Mouse (Mus musculus): Measurements from ENCODE around the gene Grap2. TPM values are rescaled to one million over a fixed set of nuclear protein-coding genes. Genes with fewer than 3 reads are reported as not detected.

Grap2 gene
- polyA plus RNA-seq, 1 experiment from 2014 or later = 0.86 TPM

DNA sequence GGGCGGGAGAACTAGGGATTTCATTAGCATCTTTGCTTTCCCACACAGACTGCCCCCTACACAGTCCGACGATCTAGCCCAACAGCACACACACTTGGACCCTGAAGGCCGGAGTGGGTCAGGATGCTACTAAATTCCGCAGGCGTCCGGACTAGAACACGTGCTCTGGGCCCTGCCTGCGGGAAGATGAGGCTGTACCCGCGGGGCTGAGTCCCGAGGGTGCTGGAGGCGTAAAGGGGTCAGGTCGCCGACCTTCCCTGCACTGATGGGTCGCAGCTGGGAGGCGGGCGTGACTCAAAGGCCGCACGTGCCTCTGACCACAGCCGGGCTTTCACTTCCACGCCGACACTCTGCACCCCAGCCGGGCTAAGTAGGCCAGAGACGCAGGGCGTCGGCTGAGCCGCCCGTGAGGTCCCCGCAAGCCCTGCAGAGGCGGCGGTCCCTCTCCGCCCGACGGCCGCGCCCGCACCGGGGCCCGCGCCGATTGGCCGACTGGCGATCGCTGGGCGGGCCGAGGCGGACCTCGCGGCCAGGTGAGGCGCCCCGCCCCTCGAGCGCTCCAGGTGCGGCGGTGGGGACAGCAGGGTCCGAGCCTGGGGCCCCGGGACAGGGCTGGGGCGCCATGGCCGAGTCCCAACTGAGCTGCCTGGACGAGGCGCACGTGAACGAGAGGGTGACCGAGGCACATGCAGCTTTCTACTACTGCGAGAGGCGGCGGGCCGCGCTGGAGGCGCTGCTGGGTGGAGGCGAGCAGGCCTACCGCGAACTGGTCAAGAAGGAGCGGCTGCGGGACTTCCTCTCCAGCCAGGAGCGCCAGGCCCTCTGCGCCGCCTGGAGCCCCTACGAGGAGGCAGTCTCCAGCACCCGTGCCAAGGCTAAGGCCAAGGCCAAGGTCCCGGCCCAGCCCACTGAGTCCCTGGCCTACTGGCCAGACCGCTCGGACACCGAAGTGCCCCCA, 99.2 kb downstream of the Grap2 start, which contains the start of gene Fam83f:
Gene Fam83f, plus strand, starts transcription at position 553 of the 958 bp plus-strand sequence.
- H3K27me3 ChIP-seq (replicated peaks; ENCODE audit: control insufficient read depth, insufficient read depth, low read length) = no peaks in the 10 kb centered on the region
- peak; percentile 77 for ATAC-seq
- H3K27ac ChIP-seq (ENCODE audit: low read length) = peak within 1 kb of the TSS; percentile 70
- WGBS = 6% methylated on average over 85 of the region's 85 CpGs
- no peaks in the 10 kb centered on the region for H3K36me3 ChIP-seq (ENCODE audit: control insufficient read depth, insufficient read depth, low read length)
- H3K4me2 ChIP-seq (ENCODE audit: low read depth, low read length) = peak within 1 kb of the TSS; percentile 81
- peaks cover 15% of the 10 kb centered on the region for H3K4me1 ChIP-seq (ENCODE audit: control insufficient read depth, insufficient read depth, low read length)
- H3K9me3 ChIP-seq (ENCODE audit: control insufficient read depth, low read length) = no peaks in the 10 kb centered on the region
- H3K9ac ChIP-seq (ENCODE audit: low read depth, low read length) = peak within 1 kb of the TSS; percentile 76
- H3K4me3 ChIP-seq (ENCODE audit: low read length) = peak within 1 kb of the TSS; percentile 61

DNA sequence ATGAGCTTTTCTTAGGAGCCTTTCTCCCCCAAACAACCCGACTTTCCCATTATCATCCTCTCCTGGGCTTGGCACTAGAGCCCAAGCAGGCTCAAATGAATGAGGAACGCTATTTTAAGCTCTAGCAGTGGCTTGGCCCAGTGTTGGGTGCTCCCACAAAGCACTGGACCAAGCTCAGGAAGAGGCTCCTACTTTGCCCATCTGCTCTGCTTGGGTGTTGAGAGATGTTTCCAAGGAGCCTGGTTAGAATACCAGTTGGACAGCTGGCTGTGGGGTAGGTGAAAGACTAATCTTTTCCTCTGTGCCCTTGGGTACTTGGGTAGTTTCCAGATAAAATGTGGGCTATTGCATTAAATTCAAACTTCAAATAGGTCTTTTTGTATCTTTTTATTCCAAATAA, 100.4 kb downstream of the Grap2 start:
- peak overlapping the region; percentile 81 for H3K4me2 ChIP-seq (ENCODE audit: low read depth, low read length)
- ATAC-seq = no peak
- peak overlapping the region; percentile 61 for H3K4me3 ChIP-seq (ENCODE audit: low read length)
- H3K4me1 ChIP-seq (ENCODE audit: control insufficient read depth, insufficient read depth, low read length) = peaks cover 15% of the 10 kb centered on the region
- no peaks in the 10 kb centered on the region for H3K36me3 ChIP-seq (ENCODE audit: control insufficient read depth, insufficient read depth, low read length)
- H3K27me3 ChIP-seq (replicated peaks; ENCODE audit: control insufficient read depth, insufficient read depth, low read length) = no peaks in the 10 kb centered on the region
- 69% methylated on average over 2 of the region's 2 CpGs for WGBS
- no peaks in the 10 kb centered on the region for H3K9me3 ChIP-seq (ENCODE audit: control insufficient read depth, low read length)
- peak overlapping the region; percentile 76 for H3K9ac ChIP-seq (ENCODE audit: low read depth, low read length)
- peak overlapping the region; percentile 70 for H3K27ac ChIP-seq (ENCODE audit: low read length)

DNA sequence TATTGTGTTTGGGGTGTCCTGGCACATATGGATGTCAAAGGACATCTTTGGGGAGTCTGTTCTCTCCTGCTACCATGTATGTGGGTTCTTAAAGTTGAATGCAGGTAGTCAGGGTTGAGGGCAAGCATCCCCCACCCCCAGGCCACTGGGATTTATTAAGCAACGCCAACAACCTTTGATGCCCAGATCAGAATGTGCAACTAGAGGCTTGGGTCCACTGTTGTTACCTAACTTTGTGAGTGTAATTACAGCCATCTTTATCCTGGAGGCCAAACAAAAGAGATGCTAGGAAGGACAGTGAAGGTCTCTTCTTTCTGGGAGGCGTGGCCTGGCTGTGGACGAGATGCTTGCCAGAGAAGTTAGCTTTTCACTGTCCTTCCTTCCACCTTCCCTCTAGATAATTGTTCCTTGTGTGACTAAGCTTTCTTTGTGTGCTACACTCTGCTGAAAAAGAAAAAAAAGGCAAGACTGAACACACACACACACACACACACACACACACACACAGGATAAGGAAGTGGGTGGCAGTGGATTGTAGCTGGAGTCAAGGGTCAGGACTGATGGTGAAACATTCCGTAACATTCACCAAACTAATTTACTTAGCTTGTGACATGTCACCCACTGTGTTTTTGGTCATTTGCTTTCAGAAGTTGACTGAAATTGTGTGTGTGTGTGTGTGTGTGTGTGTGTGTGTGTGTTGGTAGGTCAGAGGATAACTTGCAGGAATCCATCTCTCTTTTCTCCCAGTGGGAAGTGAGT, 101.1 kb downstream of the Grap2 start:
- H3K4me2 ChIP-seq (ENCODE audit: low read depth, low read length) = peak overlapping the region; percentile 81
- H3K4me1 ChIP-seq (ENCODE audit: control insufficient read depth, insufficient read depth, low read length) = peaks cover 15% of the 10 kb centered on the region
- no peaks in the 10 kb centered on the region for H3K9me3 ChIP-seq (ENCODE audit: control insufficient read depth, low read length)
- no peaks in the 10 kb centered on the region for H3K36me3 ChIP-seq (ENCODE audit: control insufficient read depth, insufficient read depth, low read length)
- WGBS = 61% methylated on average over 4 of the region's 4 CpGs
- no peak for ATAC-seq
- H3K9ac ChIP-seq (ENCODE audit: low read depth, low read length) = 0 out of 2 replicates have a peak overlapping the region, but pooled peaks have one; percentile 30
- peak overlapping the region; percentile 61 for H3K4me3 ChIP-seq (ENCODE audit: low read length)
- H3K27ac ChIP-seq (ENCODE audit: low read length) = peak overlapping the region; percentile 65
- no peaks in the 10 kb centered on the region for H3K27me3 ChIP-seq (replicated peaks; ENCODE audit: control insufficient read depth, insufficient read depth, low read length)

DNA sequence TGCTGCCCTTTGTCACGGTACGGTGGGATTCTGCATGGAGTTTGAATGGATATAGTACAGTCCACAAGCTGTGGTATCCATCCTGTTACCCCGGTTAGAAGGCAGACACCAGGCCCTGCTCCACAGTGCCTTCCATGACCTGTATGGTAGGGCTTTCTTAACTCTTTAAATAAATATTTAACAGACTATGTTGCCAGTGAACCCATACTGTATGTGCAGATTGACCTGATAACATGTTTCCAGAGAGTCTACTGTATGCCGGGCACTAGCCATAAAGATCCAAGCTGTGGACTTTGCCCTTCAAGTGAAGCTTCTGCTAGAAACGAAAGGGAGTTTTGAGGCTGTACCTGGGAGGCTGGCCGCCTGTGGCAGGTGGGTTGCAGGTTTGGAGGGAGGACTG, 102.3 kb downstream of the Grap2 start:
- WGBS = 53% methylated on average over 6 of the region's 6 CpGs
- no peaks in the 10 kb centered on the region for H3K36me3 ChIP-seq (ENCODE audit: control insufficient read depth, insufficient read depth, low read length)
- peak overlapping the region; percentile 81 for H3K4me2 ChIP-seq (ENCODE audit: low read depth, low read length)
- peaks cover 25% of the 10 kb centered on the region for H3K4me1 ChIP-seq (ENCODE audit: control insufficient read depth, insufficient read depth, low read length)
- peak; percentile 83 for ATAC-seq
- H3K9me3 ChIP-seq (ENCODE audit: control insufficient read depth, low read length) = no peaks in the 10 kb centered on the region
- H3K27ac ChIP-seq (ENCODE audit: low read length) = peak overlapping the region; percentile 77
- H3K4me3 ChIP-seq (ENCODE audit: low read length) = peak overlapping the region; percentile 11
- H3K9ac ChIP-seq (ENCODE audit: low read depth, low read length) = peak overlapping the region; percentile 44; the same call in 1 of the 2 replicates
- H3K27me3 ChIP-seq (replicated peaks; ENCODE audit: control insufficient read depth, insufficient read depth, low read length) = no peaks in the 10 kb centered on the region

DNA sequence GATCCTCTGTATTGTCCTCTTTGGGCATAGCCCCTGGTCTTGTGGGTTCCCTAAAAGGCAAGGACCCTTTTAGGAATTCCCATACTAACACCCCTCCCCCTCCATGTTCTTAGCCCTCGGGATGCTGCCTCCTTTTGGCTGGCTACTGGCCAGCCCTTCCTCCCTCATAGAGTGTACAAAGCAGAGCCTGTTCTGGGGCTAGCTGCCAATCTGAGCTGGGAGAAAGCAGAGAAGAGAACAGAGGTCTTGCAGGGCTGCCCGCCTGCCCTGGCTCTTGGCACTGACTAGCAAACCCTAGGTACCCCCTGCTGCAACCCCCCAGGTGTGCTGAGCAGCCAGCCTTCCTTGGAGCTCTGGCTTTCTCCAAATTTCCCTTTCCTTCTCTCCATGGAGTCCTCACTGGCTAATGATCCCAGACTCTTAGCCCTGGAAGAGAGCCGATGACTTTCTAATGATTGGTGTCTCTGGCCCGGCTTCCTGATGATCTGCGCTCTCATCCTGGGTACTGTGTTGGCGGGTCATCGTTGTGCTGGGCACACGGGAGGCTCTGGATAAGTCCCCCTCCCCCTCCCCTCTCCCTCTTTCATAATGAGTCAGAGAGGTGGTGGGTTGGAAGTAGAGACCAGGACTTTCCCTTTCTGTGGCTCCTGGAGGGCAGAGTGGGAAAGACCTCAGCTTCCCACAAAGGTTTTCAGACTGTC, 107.3 kb downstream of the Grap2 start:
- Histone ChIP-seq H3K9me3 (ENCODE audit: control insufficient read depth, low read length) (no peaks in the 10 kb centered on the region), H3K9ac (ENCODE audit: low read depth, low read length) (peak overlapping the region; percentile 38; the same call in 1 of the 2 replicates), H3K4me2 (ENCODE audit: low read depth, low read length) (no peak overlapping the region), H3K27me3 (replicated peaks; ENCODE audit: control insufficient read depth, insufficient read depth, low read length) (no peaks in the 10 kb centered on the region), H3K27ac (ENCODE audit: low read length) (peak overlapping the region; percentile 15; the same call in 1 of the 2 replicates), H3K4me3 (ENCODE audit: low read length) (no peak overlapping the region), H3K4me1 (ENCODE audit: control insufficient read depth, insufficient read depth, low read length) (peaks cover 65% of the 10 kb centered on the region), H3K36me3 (ENCODE audit: control insufficient read depth, insufficient read depth, low read length) (no peaks in the 10 kb centered on the region)
- ATAC-seq = no peak
- 46% methylated on average over 8 of the region's 8 CpGs for WGBS

DNA sequence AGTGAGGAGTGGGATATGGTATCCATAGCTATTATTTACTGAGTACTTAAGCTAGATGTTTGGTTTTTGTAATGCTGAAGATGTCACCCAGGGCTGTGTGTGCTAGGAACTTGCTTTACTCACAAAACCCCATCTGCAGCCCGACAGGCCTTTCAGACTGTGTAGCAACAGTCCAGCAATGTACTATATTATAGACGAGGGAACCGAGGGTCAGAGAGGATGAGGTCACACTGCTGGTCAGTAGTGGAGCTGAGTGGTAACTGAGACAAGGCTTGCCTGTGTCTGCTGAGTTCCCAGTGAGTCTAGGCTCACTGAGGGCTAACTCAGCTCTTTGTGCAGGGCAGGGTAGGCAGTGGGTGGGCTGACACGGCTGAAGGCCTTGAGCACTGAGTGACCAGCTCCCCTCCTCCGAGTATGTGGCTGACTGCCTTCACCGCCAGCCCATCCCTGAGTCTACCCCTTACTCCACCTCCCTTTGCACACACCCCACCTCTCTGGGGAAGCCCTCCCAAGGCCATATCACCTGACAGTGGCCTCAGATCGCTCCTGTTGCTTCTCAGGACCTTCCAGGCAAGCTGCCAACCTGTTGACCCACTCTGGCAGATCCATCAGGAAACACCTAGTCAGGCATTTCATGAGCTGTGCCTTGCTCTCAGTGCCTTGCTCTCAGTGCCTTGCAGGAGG, 108.1 kb downstream of the Grap2 start:
- no peaks in the 10 kb centered on the region for H3K27me3 ChIP-seq (replicated peaks; ENCODE audit: control insufficient read depth, insufficient read depth, low read length)
- peak; percentile 41 for ATAC-seq
- no peaks in the 10 kb centered on the region for H3K9me3 ChIP-seq (ENCODE audit: control insufficient read depth, low read length)
- no peak overlapping the region for H3K9ac ChIP-seq (ENCODE audit: low read depth, low read length)
- WGBS = 55% methylated on average over 7 of the region's 7 CpGs
- H3K27ac ChIP-seq (ENCODE audit: low read length) = no peak overlapping the region
- no peaks in the 10 kb centered on the region for H3K36me3 ChIP-seq (ENCODE audit: control insufficient read depth, insufficient read depth, low read length)
- H3K4me1 ChIP-seq (ENCODE audit: control insufficient read depth, insufficient read depth, low read length) = peaks cover 66% of the 10 kb centered on the region
- no peak overlapping the region for H3K4me3 ChIP-seq (ENCODE audit: low read length)
- H3K4me2 ChIP-seq (ENCODE audit: low read depth, low read length) = no peak overlapping the region

DNA sequence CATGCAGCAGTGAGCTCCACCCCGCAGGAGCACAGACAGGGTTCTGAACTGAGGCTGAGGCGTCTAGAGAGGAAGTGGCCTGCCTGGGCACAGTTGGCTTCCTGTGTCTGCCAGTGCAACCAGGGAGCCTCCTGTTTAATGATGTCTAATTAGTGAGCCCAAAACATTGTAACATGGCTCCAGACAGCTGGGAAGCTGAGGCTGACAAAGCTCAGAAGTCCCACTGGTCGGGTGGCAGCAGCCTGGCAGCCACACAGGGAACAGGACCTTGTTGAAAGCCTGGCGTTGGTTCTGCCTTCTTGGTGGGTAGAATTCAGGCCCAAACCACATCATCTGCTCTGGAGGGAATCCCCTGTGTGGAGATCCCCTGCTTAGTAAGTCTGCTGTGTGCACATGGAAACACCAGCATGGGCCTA, 109.1 kb downstream of the Grap2 start:
- Histone ChIP-seq H3K4me3 (ENCODE audit: low read length) (no peak overlapping the region), H3K9me3 (ENCODE audit: control insufficient read depth, low read length) (no peaks in the 10 kb centered on the region), H3K27me3 (replicated peaks; ENCODE audit: control insufficient read depth, insufficient read depth, low read length) (no peaks in the 10 kb centered on the region), H3K27ac (ENCODE audit: low read length) (peak overlapping the region; percentile 50), H3K4me2 (ENCODE audit: low read depth, low read length) (no peak overlapping the region), H3K9ac (ENCODE audit: low read depth, low read length) (no peak overlapping the region), H3K4me1 (ENCODE audit: control insufficient read depth, insufficient read depth, low read length) (peaks cover 66% of the 10 kb centered on the region), H3K36me3 (ENCODE audit: control insufficient read depth, insufficient read depth, low read length) (no peaks in the 10 kb centered on the region)
- ATAC-seq = no peak
- 79% methylated on average over 4 of the region's 4 CpGs for WGBS

DNA sequence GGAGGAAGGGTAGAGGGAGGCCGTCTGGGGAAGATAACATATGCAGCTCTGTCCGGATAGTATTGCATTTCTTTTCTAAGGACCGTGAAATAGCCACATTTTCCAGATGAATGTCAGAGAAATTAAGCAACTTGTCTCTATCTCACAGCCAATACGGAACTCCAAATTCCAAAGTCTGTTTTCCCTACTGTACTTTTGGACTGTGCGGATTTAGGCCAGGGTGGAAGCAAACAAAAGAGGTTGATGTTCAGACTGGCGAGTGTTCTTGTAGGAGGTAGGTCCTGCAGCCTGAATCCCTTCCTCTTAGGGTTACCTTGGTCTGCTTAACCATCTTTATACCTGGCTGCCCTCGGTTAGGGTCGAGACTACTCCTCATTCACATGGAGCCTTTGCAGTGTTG, 109.9 kb downstream of the Grap2 start:
- 63% methylated on average over 8 of the region's 8 CpGs for WGBS
- peak; percentile 23; the same call in 1 of the 2 replicates for ATAC-seq
- peak overlapping the region; percentile 57 for H3K27ac ChIP-seq (ENCODE audit: low read length)
- H3K4me3 ChIP-seq (ENCODE audit: low read length) = no peak overlapping the region
- H3K4me2 ChIP-seq (ENCODE audit: low read depth, low read length) = 0 out of 2 replicates have a peak overlapping the region, but pooled peaks have one; percentile 6
- no peaks in the 10 kb centered on the region for H3K36me3 ChIP-seq (ENCODE audit: control insufficient read depth, insufficient read depth, low read length)
- peaks cover 66% of the 10 kb centered on the region for H3K4me1 ChIP-seq (ENCODE audit: control insufficient read depth, insufficient read depth, low read length)
- 0 out of 2 replicates have a peak overlapping the region, but pooled peaks have one; percentile 8 for H3K9ac ChIP-seq (ENCODE audit: low read depth, low read length)
- no peaks in the 10 kb centered on the region for H3K9me3 ChIP-seq (ENCODE audit: control insufficient read depth, low read length)
- H3K27me3 ChIP-seq (replicated peaks; ENCODE audit: control insufficient read depth, insufficient read depth, low read length) = no peaks in the 10 kb centered on the region

Data from intestine, embryonic 16.5 days (tissue).